Mouse (Mus musculus) intestine, embryonic 14.5 days (tissue): ENCODE measurements around the gene Pccb. TPM values are rescaled to one million over a fixed set of nuclear protein-coding genes. Genes with fewer than 3 reads are reported as not detected.

ENCODE experiments used
- ATAC-seq: fragments of 200-750 bp; cut with Nextera tagmentation; replicated peaks from 2 replicates; pipeline ENCODE4 v1.8.0; 2017; ENCODE audit warnings: low read depth, moderate number of reproducible peaks, moderate TSS enrichment, moderate library complexity; ENCODE audit not compliant: low FRiP score, low TSS enrichment
- DNase-seq: peaks from one replicate; pipeline ENCODE4 v3.0.0-alpha.2; 2018; ENCODE audit warnings: low spot score
- H3K27ac ChIP-seq: fragments of 300-500 bp; sonication (generic); 2 replicates; pipeline ENCODE4 v1.5.1; 2014; ENCODE audit warnings: low read depth, mild to moderate bottlenecking, control low read depth
- H3K27me3 ChIP-seq: fragments of 300-500 bp; sonication (generic); replicated peaks from 2 replicates; pipeline ENCODE4 v1.6.1; 2014; ENCODE audit warnings: low read length, control low read depth; ENCODE audit not compliant: control insufficient read depth, insufficient read depth
- H3K36me3 ChIP-seq: fragments of 300-500 bp; sonication (generic); 2 replicates; pipeline ENCODE4 v1.6.1; 2014; ENCODE audit warnings: low read length, control low read depth; ENCODE audit not compliant: control insufficient read depth, insufficient read depth
- H3K4me1 ChIP-seq: fragments of 300-500 bp; sonication (generic); replicated peaks from 2 replicates; pipeline ENCODE4 v1.6.1; 2014; ENCODE audit warnings: low read length, control low read depth, mixed read lengths; ENCODE audit not compliant: control insufficient read depth, insufficient read depth
- H3K4me2 ChIP-seq: fragments of 300-500 bp; sonication (generic); 2 replicates; pipeline ENCODE4 v1.6.1; 2014; ENCODE audit warnings: low read length
- H3K4me3 ChIP-seq: fragments of 300-500 bp; sonication (generic); 2 replicates; pipeline ENCODE4 v1.5.1; 2014; ENCODE audit warnings: low read depth, low read length, control low read depth, mixed read lengths
- H3K9ac ChIP-seq: fragments of 300-500 bp; sonication (generic); 2 replicates; pipeline ENCODE4 v1.6.1; 2014; ENCODE audit warnings: mild to moderate bottlenecking, low read length
- H3K9me3 ChIP-seq: fragments of 300-500 bp; sonication (generic); 2 replicates; pipeline ENCODE4 v1.6.1; 2016; ENCODE audit warnings: low read length, control low read depth; ENCODE audit not compliant: control insufficient read depth
- WGBS: fragments of 180-500 bp; shearing (Covaris S2); extraction: QIAGEN DNeasy Blood & Tissue Kit; methylation state at CpG from one replicate; pipeline ENCODE4 v1.1.7; 2014; 5-methylcytosine and 5-hydroxymethylcytosine counted together
- polyA plus RNA-seq: library from polyadenylated mRNA; unstranded; fragments of >200 nt; fragmentation: Nextera tagmentation; extraction: Ambion mirVana; gene quantifications from 2 replicates; pipeline ENCODE4 v1.2.1, GENCODE M21; 2014

Pccb gene
- polyA plus RNA-seq, 1 experiment from 2014 or later, result 24.7 TPM

GRCm38 (mm10) chr9:101074332-101075021 lies 39.8 kb upstream of the Pccb start:
- peak; percentile 91 for DNase-seq
- Histone ChIP-seq H3K9me3 (0 out of 2 replicates have a peak, but pooled peaks cover 2% of the 10 kb centered on the region), H3K4me3 (peak overlapping the region; percentile 99), H3K27ac (peak overlapping the region; percentile 99), H3K9ac (peak overlapping the region; percentile 98), H3K27me3 (no peaks in the 10 kb centered on the region), H3K4me1 (peaks cover 25% of the 10 kb centered on the region), H3K36me3 (no peaks in the 10 kb centered on the region), H3K4me2 (peak overlapping the region; percentile 62)
- ATAC-seq, result peak; percentile 80
- under 1% methylated on average over 94 of the region's 100 CpGs for WGBS

DNA sequence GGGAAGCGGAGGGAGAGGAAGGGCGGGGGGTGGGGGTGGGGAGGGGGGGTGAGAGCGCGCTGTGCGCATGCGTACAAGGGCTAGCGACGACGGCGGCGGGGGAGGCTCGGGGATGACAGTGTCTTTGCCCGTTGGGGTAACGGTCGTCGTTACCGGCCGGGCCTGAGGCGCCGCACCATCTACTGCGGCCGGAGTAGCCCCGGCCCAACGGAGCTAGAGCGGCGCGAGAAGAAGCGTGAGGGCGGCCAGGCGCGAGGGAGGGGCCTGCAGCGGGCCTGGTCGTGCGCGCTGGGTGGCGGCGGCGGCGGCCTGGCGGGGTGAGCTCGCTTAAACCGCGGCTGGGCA lies 39.3 kb upstream of the Pccb start, which contains the start of gene Msl2:
TSS of gene Msl2 (plus strand) at position 115 of the 345 bp plus-strand sequence.
- peak within 1 kb of the TSS; percentile 99 for H3K4me3 ChIP-seq
- ATAC-seq (no peak; the same call in 1 of the 2 replicates), DNase-seq (no peak)
- 0% methylated on average over 27 of the region's 43 CpGs for WGBS
- no peaks in the 10 kb centered on the region for H3K36me3 ChIP-seq
- H3K27me3 ChIP-seq, result no peaks in the 10 kb centered on the region
- H3K9me3 ChIP-seq, result 0 out of 2 replicates have a peak, but pooled peaks cover 2% of the 10 kb centered on the region
- peak within 1 kb of the TSS; percentile 63 for H3K4me2 ChIP-seq
- peak within 1 kb of the TSS; percentile 99 for H3K27ac ChIP-seq
- H3K9ac ChIP-seq, result peak within 1 kb of the TSS; percentile 98
- H3K4me1 ChIP-seq, result peaks cover 20% of the 10 kb centered on the region

DNA sequence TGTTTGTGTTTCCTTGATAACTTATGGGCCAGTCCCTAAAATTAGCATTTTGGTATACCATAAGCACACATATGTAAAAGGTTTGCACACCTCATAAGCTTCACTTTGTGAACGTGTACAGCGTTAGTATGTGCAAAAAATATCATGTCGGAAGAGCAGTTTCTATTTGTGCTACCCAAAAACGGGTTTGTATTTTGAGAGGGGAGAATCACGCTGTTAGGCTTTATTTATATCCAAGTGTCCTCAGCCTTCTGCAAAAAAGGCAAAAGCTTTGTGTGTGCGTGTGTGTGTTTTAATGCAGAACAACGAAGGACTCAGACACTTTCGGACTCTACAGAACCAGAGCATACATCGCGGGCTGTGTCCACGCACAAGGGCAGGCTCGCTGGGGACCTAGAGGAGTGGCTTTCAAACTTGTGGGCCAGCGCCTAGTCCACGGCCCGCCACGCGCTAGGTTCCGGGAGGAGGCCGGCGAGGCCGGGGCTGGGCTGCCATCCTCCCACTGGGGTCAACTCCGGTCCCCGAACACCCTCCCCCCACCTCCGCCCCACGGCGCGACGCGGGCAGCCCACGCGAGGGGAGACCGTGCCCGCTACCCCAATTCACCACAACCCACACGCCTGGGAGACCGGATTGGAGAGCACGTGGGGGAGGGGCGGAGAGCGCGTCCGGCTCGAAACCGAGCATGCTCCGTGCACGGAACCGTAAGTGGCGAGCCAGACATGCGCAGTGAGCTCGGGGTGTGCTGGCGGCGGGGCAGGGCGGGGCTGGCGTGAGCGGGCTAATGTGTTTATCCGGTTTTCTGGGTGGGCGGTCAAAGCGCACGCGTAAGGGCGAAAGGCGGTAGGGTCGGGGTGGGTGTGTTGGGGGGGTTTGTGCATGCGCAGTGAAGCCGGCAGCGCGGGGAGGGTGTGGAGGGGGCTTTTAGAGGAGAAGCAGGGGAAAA lies 38.6 kb upstream of the Pccb start:
- 2% methylated on average over 54 of the region's 65 CpGs for WGBS
- peak overlapping the region; percentile 99 for H3K4me3 ChIP-seq
- peak; percentile 98 for DNase-seq
- peak overlapping the region; percentile 83 for H3K9ac ChIP-seq
- peaks cover 13% of the 10 kb centered on the region for H3K4me1 ChIP-seq
- peak overlapping the region; percentile 90 for H3K27ac ChIP-seq
- H3K27me3 ChIP-seq, result no peaks in the 10 kb centered on the region
- 0 out of 2 replicates have a peak, but pooled peaks cover 2% of the 10 kb centered on the region for H3K9me3 ChIP-seq
- no peaks in the 10 kb centered on the region for H3K36me3 ChIP-seq
- ATAC-seq, result peak; percentile 93
- H3K4me2 ChIP-seq, result peak overlapping the region; percentile 63

- Histone ChIP-seq H3K27me3 (no peaks in the 10 kb centered on the region), H3K9me3 (0 out of 2 replicates have a peak, but pooled peaks cover 2% of the 10 kb centered on the region), H3K4me2 (peak overlapping the region; percentile 63; the same call in 1 of the 2 replicates), H3K9ac (no peak overlapping the region; the same call in 1 of the 2 replicates), H3K4me3 (peak overlapping the region; percentile 52; the same call in 1 of the 2 replicates), H3K4me1 (peaks cover 7% of the 10 kb centered on the region; the same call in 1 of the 2 replicates), H3K36me3 (no peaks in the 10 kb centered on the region), H3K27ac (no peak overlapping the region)
- WGBS, result 39% methylated on average over 5 of the region's 5 CpGs
- no peak for DNase-seq
- no peak for ATAC-seq
Measured at GRCm38 (mm10) chr9:101072506-101072905, 37.8 kb upstream of the Pccb start.

- ATAC-seq, result no peak
- WGBS, result 92% methylated on average over 3 of the region's 3 CpGs
- no peak for DNase-seq
Measured at GRCm38 (mm10) chr9:101069781-101070180, 35.1 kb upstream of the Pccb start.

DNA sequence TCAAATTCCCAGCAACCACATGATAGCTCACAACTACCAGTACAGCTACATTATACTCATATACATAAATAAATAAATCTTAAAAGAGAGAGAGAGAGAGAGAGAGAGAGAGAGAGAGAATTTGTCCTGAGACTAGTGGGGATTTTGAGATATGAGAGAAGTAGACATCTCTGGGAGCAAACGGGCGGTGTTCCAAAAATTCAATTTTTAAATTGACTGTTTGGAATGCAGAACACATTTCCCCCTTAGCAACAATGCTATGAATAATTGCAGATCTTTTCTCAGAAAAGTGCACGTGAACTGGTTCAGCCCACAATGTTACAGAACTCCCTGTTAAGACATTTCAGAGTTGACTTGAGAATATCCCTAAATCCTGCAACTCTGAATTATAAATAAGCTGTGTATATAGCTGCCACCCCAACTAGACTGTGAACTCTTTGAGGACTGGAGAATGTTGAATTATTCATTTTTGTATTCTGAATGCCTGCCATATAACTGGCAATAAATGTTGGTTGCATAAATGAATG lies 30.4 kb upstream of the Pccb start:
- Histone ChIP-seq H3K36me3 (no peaks in the 10 kb centered on the region), H3K27ac (no peak overlapping the region), H3K4me2 (no peak overlapping the region), H3K9ac (no peak overlapping the region), H3K9me3 (0 out of 2 replicates have a peak, but pooled peaks cover 2% of the 10 kb centered on the region), H3K27me3 (no peaks in the 10 kb centered on the region), H3K4me3 (no peak overlapping the region), H3K4me1 (no peaks in the 10 kb centered on the region)
- ATAC-seq, result no peak
- no peak for DNase-seq
- 89% methylated on average over 3 of the region's 3 CpGs for WGBS

More at GRCm38 (mm10) chr9:101069781-101070180, 35.1 kb upstream of the Pccb start:
- Histone ChIP-seq H3K27ac (no peak overlapping the region), H3K9me3 (0 out of 2 replicates have a peak, but pooled peaks cover 2% of the 10 kb centered on the region), H3K4me1 (peaks cover 3% of the 10 kb centered on the region; the same call in 1 of the 2 replicates), H3K4me3 (no peak overlapping the region), H3K4me2 (no peak overlapping the region), H3K27me3 (no peaks in the 10 kb centered on the region), H3K36me3 (no peaks in the 10 kb centered on the region), H3K9ac (no peak overlapping the region)

- peak; percentile 55; the same call in 1 of the 2 replicates for ATAC-seq
- Histone ChIP-seq H3K4me2 (no peak overlapping the region), H3K36me3 (no peaks in the 10 kb centered on the region), H3K4me1 (no peaks in the 10 kb centered on the region), H3K9ac (no peak overlapping the region), H3K27me3 (no peaks in the 10 kb centered on the region), H3K4me3 (no peak overlapping the region), H3K27ac (no peak overlapping the region), H3K9me3 (no peaks in the 10 kb centered on the region)
- 56% methylated on average over 6 of the region's 6 CpGs for WGBS
- DNase-seq, result no peak
Measured at GRCm38 (mm10) chr9:101062253-101062780, 27.6 kb upstream of the Pccb start.

DNA sequence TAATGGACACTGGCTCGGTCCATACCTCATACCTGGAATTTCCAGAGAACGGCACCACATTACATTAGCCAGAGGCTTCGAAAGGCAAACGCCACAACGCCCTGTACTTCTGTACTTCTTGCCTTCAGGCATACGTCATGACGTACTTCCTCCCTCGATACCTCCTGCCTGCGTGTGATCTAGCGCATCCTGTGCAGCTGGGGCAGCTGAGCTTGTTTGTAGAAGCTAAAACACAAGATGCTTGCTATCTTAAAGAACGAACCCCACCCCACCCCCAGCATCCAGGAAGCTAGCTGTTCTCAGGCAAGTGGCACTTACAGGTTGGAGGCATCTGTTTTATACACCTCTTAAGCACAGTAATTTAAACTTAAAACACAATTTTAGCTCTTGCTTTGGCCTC lies 26.3 kb upstream of the Pccb start:
- WGBS, result 61% methylated on average over 11 of the region's 11 CpGs
- DNase-seq, result no peak
- no peak for ATAC-seq
- H3K27ac ChIP-seq, result no peak overlapping the region
- H3K9ac ChIP-seq, result no peak overlapping the region
- no peaks in the 10 kb centered on the region for H3K27me3 ChIP-seq
- no peak overlapping the region for H3K4me3 ChIP-seq
- no peaks in the 10 kb centered on the region for H3K9me3 ChIP-seq
- H3K4me2 ChIP-seq, result no peak overlapping the region
- no peaks in the 10 kb centered on the region for H3K36me3 ChIP-seq
- no peaks in the 10 kb centered on the region for H3K4me1 ChIP-seq
